Mouse (Mus musculus) kidney, adult 8-10 months (tissue): ENCODE results near the gene Ptrhd1.
A peak's percentile ranks its signal among the peaks of the same experiment; 100 is the strongest.

Experiments
- DNase-seq, 2 experiments: peaks; one replicate each; pipeline ENCODE4 v3.0.0; 2022

The Ptrhd1 gene

GRCm38 (mm10) chr12:4249786-4250185, 16.0 kb downstream of the Ptrhd1 start:
- DNase-seq, result no peak

DNA sequence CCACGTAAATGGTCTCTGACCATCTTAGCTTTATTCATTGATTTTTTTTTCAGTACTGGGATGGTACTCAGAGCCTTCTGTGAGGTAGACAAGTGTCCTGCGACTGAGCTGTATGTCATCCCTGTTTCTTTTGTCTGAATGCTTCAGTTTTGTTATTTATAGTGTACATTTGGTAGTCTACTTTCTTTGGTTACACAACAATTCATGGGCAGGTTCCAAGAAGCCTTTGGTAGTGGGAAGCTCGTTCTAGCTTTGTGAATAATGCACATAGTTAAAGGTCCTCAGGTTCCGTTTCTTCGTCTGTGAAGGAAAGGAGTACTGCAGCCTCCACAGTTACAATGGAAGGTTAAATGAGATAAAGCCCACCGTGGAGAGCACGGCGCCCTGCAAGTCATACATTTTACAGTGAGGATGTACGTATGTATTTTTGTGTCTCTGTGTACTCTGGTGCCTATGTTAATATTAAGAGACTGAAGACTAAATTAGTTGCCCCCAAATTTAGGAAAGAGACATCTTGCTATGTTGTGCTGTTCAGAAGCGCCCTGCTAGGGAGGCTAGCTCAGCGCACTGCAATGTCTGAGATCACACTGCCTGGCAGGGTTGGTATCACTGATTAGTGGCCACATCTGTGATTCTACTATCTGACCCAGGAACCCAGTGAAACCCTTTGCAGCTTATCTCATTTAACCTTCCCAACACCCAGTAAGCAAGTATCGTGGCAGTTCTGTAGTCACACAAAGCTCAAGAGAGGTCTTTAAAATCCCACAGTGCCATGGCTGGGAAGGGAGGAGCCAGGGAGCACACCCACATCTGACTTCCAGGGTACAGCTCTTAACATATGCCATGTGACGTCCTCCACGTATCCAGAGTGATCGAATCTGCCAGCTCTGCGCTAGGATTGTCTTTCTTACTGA, 19.2 kb downstream of the Ptrhd1 start:
- DNase-seq, result no peak

DNA sequence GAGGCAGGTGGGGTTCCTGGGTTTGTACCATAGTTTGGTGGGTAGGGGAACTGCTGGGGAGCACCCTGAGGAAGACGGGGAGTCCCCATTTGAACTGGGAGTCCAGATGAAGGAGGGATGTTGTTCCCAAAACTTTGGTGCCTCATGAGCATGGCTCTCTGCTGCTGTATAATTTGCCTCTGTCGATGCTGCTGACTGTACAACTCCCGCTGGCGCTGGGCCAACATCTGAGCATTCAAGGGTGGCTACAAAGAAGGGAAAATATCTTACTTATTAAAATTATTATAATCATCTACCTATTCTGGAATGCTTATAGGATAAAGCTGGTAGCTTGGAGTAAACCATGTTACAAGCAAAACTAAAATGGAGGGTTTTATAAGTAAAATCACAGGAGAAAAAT, 33.9 kb downstream of the Ptrhd1 start:
- DNase-seq, result peak in 1 of 2 experiments; percentile 11

GRCm38 (mm10) chr12:4271078-4271477, 37.3 kb downstream of the Ptrhd1 start:
- no peak for DNase-seq

DNA sequence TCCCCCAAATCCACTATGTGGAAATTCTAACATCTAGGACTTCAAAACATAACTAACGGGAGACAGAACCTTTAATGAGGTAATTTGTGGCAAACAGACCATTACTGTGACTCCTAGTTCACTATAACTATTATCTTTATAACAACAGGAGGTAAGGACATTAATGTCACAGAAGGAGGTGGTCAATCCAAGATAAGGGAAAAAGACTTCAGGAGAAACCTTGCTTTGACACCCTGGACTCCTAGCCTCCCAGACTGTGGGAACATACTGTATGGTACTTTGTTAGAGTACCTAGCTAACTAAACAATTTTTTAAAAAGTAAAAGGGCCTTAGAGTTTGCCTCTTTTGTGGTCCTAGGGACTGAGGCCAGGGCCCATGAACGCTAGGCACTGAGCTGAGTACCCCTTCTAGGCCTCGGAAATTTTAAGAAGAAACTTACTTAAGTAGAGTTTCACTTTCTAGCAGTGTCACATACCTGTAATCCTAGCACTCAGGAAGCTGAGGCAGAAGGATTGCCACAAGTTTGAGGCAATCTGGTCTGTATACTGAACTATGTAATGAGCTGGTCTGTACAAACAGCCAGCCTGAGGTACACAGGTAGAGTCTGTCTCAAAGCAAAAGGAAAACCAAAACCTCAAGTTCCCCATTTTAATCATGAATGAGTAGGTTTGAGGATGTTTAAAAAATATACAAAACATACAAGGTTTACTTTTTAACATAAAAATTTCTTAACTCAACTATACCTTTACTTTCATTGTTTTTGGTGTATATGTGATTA, 45.3 kb downstream of the Ptrhd1 start:
- no peak for DNase-seq

DNA sequence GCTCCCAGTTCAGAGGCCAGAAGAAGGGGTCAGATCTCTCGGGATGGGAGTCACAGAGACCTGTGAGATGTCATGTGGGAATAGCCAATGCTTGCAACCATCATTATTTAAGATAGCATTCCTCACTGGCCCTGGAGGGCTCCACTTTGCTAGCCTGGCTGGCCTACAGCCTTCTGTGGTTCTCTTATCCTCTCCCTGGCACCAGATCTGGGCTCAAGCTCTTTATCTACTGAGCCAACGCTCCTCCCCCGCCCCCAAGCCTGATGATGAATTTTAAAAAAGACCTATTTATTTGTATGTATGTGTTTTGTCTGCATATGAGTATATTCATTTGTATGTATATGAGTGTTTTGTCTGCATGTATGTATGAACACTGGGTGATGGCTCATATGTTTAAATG, 46.1 kb downstream of the Ptrhd1 start:
- DNase-seq, result no peak

GRCm38 (mm10) chr12:4285186-4285585, 51.4 kb downstream of the Ptrhd1 start:
- no peak for DNase-seq
